Mouse (Mus musculus): Measurements from ENCODE around the gene Hk1. TPM values are rescaled to one million over a fixed set of nuclear protein-coding genes. Genes with fewer than 3 reads are reported as not detected.

The Hk1 gene
- polyA plus RNA-seq, 1 experiment from 2014 or later, result 31.4 TPM

GRCm38 (mm10) chr10:62313885-62314424, 65.8 kb downstream of the Hk1 start:
- H3K27ac ChIP-seq (ENCODE audit: low read depth, low read length), result peak overlapping the region; percentile 65
- no peaks in the 10 kb centered on the region for H3K36me3 ChIP-seq (ENCODE audit: control insufficient read depth, insufficient read depth, low read length)
- 32% methylated on average over 15 of the region's 15 CpGs for WGBS

GRCm38 (mm10) chr10:62313140-62313539, 66.6 kb downstream of the Hk1 start:
- Histone ChIP-seq H3K4me3 (ENCODE audit: low read length) (no peak overlapping the region), H3K9ac (ENCODE audit: low read depth, low read length) (no peak overlapping the region), H3K9me3 (ENCODE audit: control insufficient read depth, low read length) (no peaks in the 10 kb centered on the region), H3K4me1 (ENCODE audit: control insufficient read depth, insufficient read depth, low read length) (peaks cover 18% of the 10 kb centered on the region; the same call in 1 of the 2 replicates), H3K36me3 (ENCODE audit: control insufficient read depth, insufficient read depth, low read length) (no peaks in the 10 kb centered on the region), H3K27ac (ENCODE audit: low read depth, low read length) (peak overlapping the region; percentile 65; the same call in 1 of the 2 replicates), H3K4me2 (replicated peaks; ENCODE audit: low read depth, low read length) (no peak overlapping the region), H3K27me3 (ENCODE audit: control insufficient read depth, insufficient read depth, low read length) (no peaks in the 10 kb centered on the region)
- ATAC-seq (ENCODE audit: low FRiP score, low TSS enrichment), result no peak
- WGBS, result 58% methylated on average over 10 of the region's 10 CpGs

More at GRCm38 (mm10) chr10:62313885-62314424, 65.8 kb downstream of the Hk1 start:
- Histone ChIP-seq H3K4me2 (replicated peaks; ENCODE audit: low read depth, low read length) (no peak overlapping the region), H3K4me3 (ENCODE audit: low read length) (no peak overlapping the region), H3K9me3 (ENCODE audit: control insufficient read depth, low read length) (no peaks in the 10 kb centered on the region), H3K27me3 (ENCODE audit: control insufficient read depth, insufficient read depth, low read length) (no peaks in the 10 kb centered on the region), H3K9ac (ENCODE audit: low read depth, low read length) (no peak overlapping the region), H3K4me1 (ENCODE audit: control insufficient read depth, insufficient read depth, low read length) (peaks cover 18% of the 10 kb centered on the region; the same call in 1 of the 2 replicates)
- ATAC-seq (ENCODE audit: low FRiP score, low TSS enrichment), result peak; percentile 48

GRCm38 (mm10) chr10:62311464-62311863, 68.2 kb downstream of the Hk1 start:
- H3K4me3 ChIP-seq (ENCODE audit: low read length), result no peak overlapping the region
- WGBS, result 17% methylated on average over 6 of the region's 6 CpGs

GRCm38 (mm10) chr10:62310259-62311039, 69.3 kb downstream of the Hk1 start:
- H3K9ac ChIP-seq (ENCODE audit: low read depth, low read length), result no peak overlapping the region
- no peaks in the 10 kb centered on the region for H3K9me3 ChIP-seq (ENCODE audit: control insufficient read depth, low read length)
- H3K4me2 ChIP-seq (replicated peaks; ENCODE audit: low read depth, low read length), result no peak overlapping the region
- H3K4me1 ChIP-seq (ENCODE audit: control insufficient read depth, insufficient read depth, low read length), result peaks cover 18% of the 10 kb centered on the region; the same call in 1 of the 2 replicates
- no peaks in the 10 kb centered on the region for H3K27me3 ChIP-seq (ENCODE audit: control insufficient read depth, insufficient read depth, low read length)
- no peak overlapping the region for H3K4me3 ChIP-seq (ENCODE audit: low read length)
- ATAC-seq (ENCODE audit: low FRiP score, low TSS enrichment), result no peak
- peak overlapping the region; percentile 52; the same call in 1 of the 2 replicates for H3K27ac ChIP-seq (ENCODE audit: low read depth, low read length)
- 63% methylated on average over 10 of the region's 10 CpGs for WGBS
- H3K36me3 ChIP-seq (ENCODE audit: control insufficient read depth, insufficient read depth, low read length), result no peaks in the 10 kb centered on the region

More at GRCm38 (mm10) chr10:62311464-62311863, 68.2 kb downstream of the Hk1 start:
- H3K9ac ChIP-seq (ENCODE audit: low read depth, low read length), result no peak overlapping the region
- no peaks in the 10 kb centered on the region for H3K9me3 ChIP-seq (ENCODE audit: control insufficient read depth, low read length)
- H3K4me1 ChIP-seq (ENCODE audit: control insufficient read depth, insufficient read depth, low read length), result peaks cover 18% of the 10 kb centered on the region; the same call in 1 of the 2 replicates
- peak overlapping the region; percentile 56; the same call in 1 of the 2 replicates for H3K27ac ChIP-seq (ENCODE audit: low read depth, low read length)
- H3K4me2 ChIP-seq (replicated peaks; ENCODE audit: low read depth, low read length), result no peak overlapping the region
- H3K27me3 ChIP-seq (ENCODE audit: control insufficient read depth, insufficient read depth, low read length), result no peaks in the 10 kb centered on the region
- H3K36me3 ChIP-seq (ENCODE audit: control insufficient read depth, insufficient read depth, low read length), result no peaks in the 10 kb centered on the region
- ATAC-seq (ENCODE audit: low FRiP score, low TSS enrichment), result no peak

GRCm38 (mm10) chr10:62309593-62309992, 70.1 kb downstream of the Hk1 start:
- Histone ChIP-seq H3K4me2 (replicated peaks; ENCODE audit: low read depth, low read length) (no peak overlapping the region), H3K4me1 (ENCODE audit: control insufficient read depth, insufficient read depth, low read length) (peaks cover 18% of the 10 kb centered on the region; the same call in 1 of the 2 replicates), H3K27me3 (ENCODE audit: control insufficient read depth, insufficient read depth, low read length) (no peaks in the 10 kb centered on the region), H3K27ac (ENCODE audit: low read depth, low read length) (peak overlapping the region; percentile 52; the same call in 1 of the 2 replicates), H3K4me3 (ENCODE audit: low read length) (no peak overlapping the region), H3K9ac (ENCODE audit: low read depth, low read length) (no peak overlapping the region), H3K9me3 (ENCODE audit: control insufficient read depth, low read length) (no peaks in the 10 kb centered on the region), H3K36me3 (ENCODE audit: control insufficient read depth, insufficient read depth, low read length) (no peaks in the 10 kb centered on the region)
- WGBS, result 63% methylated on average over 5 of the region's 5 CpGs
- no peak for ATAC-seq (ENCODE audit: low FRiP score, low TSS enrichment)

GRCm38 (mm10) chr10:62308896-62309491, 70.7 kb downstream of the Hk1 start:
- Histone ChIP-seq H3K9me3 (ENCODE audit: control insufficient read depth, low read length) (no peaks in the 10 kb centered on the region), H3K9ac (ENCODE audit: low read depth, low read length) (no peak overlapping the region), H3K4me1 (ENCODE audit: control insufficient read depth, insufficient read depth, low read length) (peaks cover 12% of the 10 kb centered on the region; the same call in 1 of the 2 replicates), H3K4me2 (replicated peaks; ENCODE audit: low read depth, low read length) (no peak overlapping the region), H3K27me3 (ENCODE audit: control insufficient read depth, insufficient read depth, low read length) (no peaks in the 10 kb centered on the region), H3K4me3 (ENCODE audit: low read length) (no peak overlapping the region), H3K27ac (ENCODE audit: low read depth, low read length) (0 out of 2 replicates have a peak overlapping the region, but pooled peaks have one; percentile 37), H3K36me3 (ENCODE audit: control insufficient read depth, insufficient read depth, low read length) (0 out of 2 replicates have a peak, but pooled peaks cover 4% of the 10 kb centered on the region)
- 83% methylated on average over 11 of the region's 11 CpGs for WGBS
- ATAC-seq (ENCODE audit: low FRiP score, low TSS enrichment), result no peak

GRCm38 (mm10) chr10:62306483-62306882, 73.2 kb downstream of the Hk1 start:
- Histone ChIP-seq H3K9ac (ENCODE audit: low read depth, low read length) (no peak overlapping the region), H3K4me1 (ENCODE audit: control insufficient read depth, insufficient read depth, low read length) (peaks cover 3% of the 10 kb centered on the region; the same call in 1 of the 2 replicates), H3K4me2 (replicated peaks; ENCODE audit: low read depth, low read length) (no peak overlapping the region), H3K27ac (ENCODE audit: low read depth, low read length) (no peak overlapping the region), H3K9me3 (ENCODE audit: control insufficient read depth, low read length) (no peaks in the 10 kb centered on the region), H3K27me3 (ENCODE audit: control insufficient read depth, insufficient read depth, low read length) (no peaks in the 10 kb centered on the region), H3K4me3 (ENCODE audit: low read length) (no peak overlapping the region), H3K36me3 (ENCODE audit: control insufficient read depth, insufficient read depth, low read length) (0 out of 2 replicates have a peak, but pooled peaks cover 4% of the 10 kb centered on the region)
- WGBS, result 41% methylated on average over 3 of the region's 3 CpGs
- ATAC-seq (ENCODE audit: low FRiP score, low TSS enrichment), result no peak

- Histone ChIP-seq H3K4me2 (replicated peaks; ENCODE audit: low read depth, low read length) (no peak overlapping the region), H3K4me3 (ENCODE audit: low read length) (no peak overlapping the region), H3K4me1 (ENCODE audit: control insufficient read depth, insufficient read depth, low read length) (no peaks in the 10 kb centered on the region), H3K27ac (ENCODE audit: low read depth, low read length) (no peak overlapping the region), H3K9ac (ENCODE audit: low read depth, low read length) (no peak overlapping the region), H3K9me3 (ENCODE audit: control insufficient read depth, low read length) (no peaks in the 10 kb centered on the region), H3K36me3 (ENCODE audit: control insufficient read depth, insufficient read depth, low read length) (0 out of 2 replicates have a peak, but pooled peaks cover 4% of the 10 kb centered on the region), H3K27me3 (ENCODE audit: control insufficient read depth, insufficient read depth, low read length) (no peaks in the 10 kb centered on the region)
- 75% methylated on average over 6 of the region's 6 CpGs for WGBS
- ATAC-seq (ENCODE audit: low FRiP score, low TSS enrichment), result no peak
Observed at GRCm38 (mm10) chr10:62305090-62305489, 74.6 kb downstream of the Hk1 start.
